Mouse (Mus musculus): ENCODE results near the gene Grik5. TPM values are rescaled to one million over a fixed set of nuclear protein-coding genes. Genes with fewer than 3 reads are reported as not detected.

Grik5 gene
- polyA plus RNA-seq (2015; fragmentation: Nextera tagmentation; extraction: Ambion mirVana): 14.0 and 19.4 TPM in 2 replicates

GRCm38 (mm10) chr7:25071979-25072715 is at the start of gene Grik5, which contains the start of gene Zfp574:
Gene Grik5 (minus strand): TSS chr7:25072346.
Gene Zfp574 (plus strand): TSS chr7:25072567.
- H3K4me1 ChIP-seq (replicated peaks): peaks cover 69% of the 10 kb centered on the region
- no peaks in the 10 kb centered on the region for H3K27me3 ChIP-seq
- H3K9me3 ChIP-seq: no peaks in the 10 kb centered on the region
- H3K4me3 ChIP-seq (replicated peaks): peak within 1 kb of the TSS; percentile 69
- peak within 1 kb of the TSS; percentile 96 for H3K9ac ChIP-seq (replicated peaks)
- H3K36me3 ChIP-seq: peaks cover 14% of the 10 kb centered on the region
- H3K4me2 ChIP-seq (replicated peaks): peak within 1 kb of the TSS; percentile 77
- WGBS: 2% methylated on average over 27 of the region's 28 CpGs
- peak within 1 kb of the TSS; percentile 96 for H3K27ac ChIP-seq
- no peak for ATAC-seq

GRCm38 (mm10) chr7:25121240-25121786 is 49.2 kb upstream of the Grik5 start:
- H3K27me3 ChIP-seq: 0 out of 2 replicates have a peak, but pooled peaks cover under 1% of the 10 kb centered on the region
- H3K4me3 ChIP-seq (replicated peaks): no peak overlapping the region
- H3K36me3 ChIP-seq: no peaks in the 10 kb centered on the region
- H3K4me2 ChIP-seq (replicated peaks): no peak overlapping the region
- no peak overlapping the region for H3K27ac ChIP-seq
- H3K9ac ChIP-seq (replicated peaks): no peak overlapping the region
- no peak for ATAC-seq
- no peaks in the 10 kb centered on the region for H3K9me3 ChIP-seq
- 80% methylated on average over 13 of the region's 13 CpGs for WGBS
- H3K4me1 ChIP-seq (replicated peaks): no peaks in the 10 kb centered on the region; the same call in 1 of the 2 replicates

GRCm38 (mm10) chr7:25120061-25120834 is 48.1 kb upstream of the Grik5 start:
- H3K4me1 ChIP-seq (replicated peaks): no peaks in the 10 kb centered on the region; the same call in 1 of the 2 replicates
- ATAC-seq: no peak

GRCm38 (mm10) chr7:25112956-25113603 is 40.9 kb upstream of the Grik5 start:
- Histone ChIP-seq H3K4me2 (replicated peaks) (no peak overlapping the region), H3K27ac (no peak overlapping the region), H3K9me3 (no peaks in the 10 kb centered on the region), H3K4me3 (replicated peaks) (no peak overlapping the region), H3K9ac (replicated peaks) (no peak overlapping the region), H3K4me1 (replicated peaks) (no peaks in the 10 kb centered on the region), H3K27me3 (0 out of 2 replicates have a peak, but pooled peaks cover 4% of the 10 kb centered on the region), H3K36me3 (peaks cover 29% of the 10 kb centered on the region)
- 88% methylated on average over 16 of the region's 16 CpGs for WGBS
- ATAC-seq: no peak

More at GRCm38 (mm10) chr7:25120061-25120834, 48.1 kb upstream of the Grik5 start:
- H3K27me3 ChIP-seq: 0 out of 2 replicates have a peak, but pooled peaks cover 4% of the 10 kb centered on the region
- peaks cover 3% of the 10 kb centered on the region for H3K36me3 ChIP-seq
- H3K4me2 ChIP-seq (replicated peaks): no peak overlapping the region
- no peak overlapping the region for H3K27ac ChIP-seq
- H3K9ac ChIP-seq (replicated peaks): no peak overlapping the region
- no peaks in the 10 kb centered on the region for H3K9me3 ChIP-seq
- H3K4me3 ChIP-seq (replicated peaks): no peak overlapping the region
- 73% methylated on average over 13 of the region's 25 CpGs for WGBS

- ATAC-seq: no peak
These were observed 40.2 kb upstream of the Grik5 start for GRCm38 (mm10) chr7:25112178-25112955.

GRCm38 (mm10) chr7:25110336-25110735 is 38.2 kb upstream of the Grik5 start:
- no peak for ATAC-seq
- Histone ChIP-seq H3K4me2 (replicated peaks) (no peak overlapping the region), H3K36me3 (peaks cover 27% of the 10 kb centered on the region)

More at GRCm38 (mm10) chr7:25112178-25112955, 40.2 kb upstream of the Grik5 start:
- peaks cover 29% of the 10 kb centered on the region for H3K36me3 ChIP-seq
- 0 out of 2 replicates have a peak, but pooled peaks cover 4% of the 10 kb centered on the region for H3K27me3 ChIP-seq
- H3K27ac ChIP-seq: no peak overlapping the region
- H3K9me3 ChIP-seq: no peaks in the 10 kb centered on the region
- no peak overlapping the region for H3K4me3 ChIP-seq (replicated peaks)
- no peak overlapping the region for H3K4me2 ChIP-seq (replicated peaks)
- peaks cover 4% of the 10 kb centered on the region; the same call in 1 of the 2 replicates for H3K4me1 ChIP-seq (replicated peaks)
- H3K9ac ChIP-seq (replicated peaks): no peak overlapping the region
- 90% methylated on average over 17 of the region's 17 CpGs for WGBS

GRCm38 (mm10) chr7:25109355-25109754 is 37.2 kb upstream of the Grik5 start:
- Histone ChIP-seq H3K9me3 (no peaks in the 10 kb centered on the region), H3K36me3 (peaks cover 18% of the 10 kb centered on the region), H3K27ac (no peak overlapping the region), H3K27me3 (no peaks in the 10 kb centered on the region), H3K9ac (replicated peaks) (no peak overlapping the region), H3K4me1 (replicated peaks) (peaks cover 14% of the 10 kb centered on the region; the same call in 1 of the 2 replicates), H3K4me2 (replicated peaks) (no peak overlapping the region), H3K4me3 (replicated peaks) (no peak overlapping the region)
- no peak for ATAC-seq
- WGBS: 82% methylated on average over 12 of the region's 12 CpGs

More at GRCm38 (mm10) chr7:25110336-25110735, 38.2 kb upstream of the Grik5 start:
- no peak overlapping the region for H3K9ac ChIP-seq (replicated peaks)
- H3K4me3 ChIP-seq (replicated peaks): no peak overlapping the region
- no peaks in the 10 kb centered on the region for H3K9me3 ChIP-seq
- H3K27me3 ChIP-seq: no peaks in the 10 kb centered on the region
- 90% methylated on average over 9 of the region's 9 CpGs for WGBS
- no peak overlapping the region for H3K27ac ChIP-seq
- peaks cover 14% of the 10 kb centered on the region; the same call in 1 of the 2 replicates for H3K4me1 ChIP-seq (replicated peaks)

GRCm38 (mm10) chr7:25106790-25107502 is 34.8 kb upstream of the Grik5 start:
- no peaks in the 10 kb centered on the region for H3K9me3 ChIP-seq
- H3K4me3 ChIP-seq (replicated peaks): no peak overlapping the region
- peaks cover 2% of the 10 kb centered on the region; the same call in 1 of the 2 replicates for H3K36me3 ChIP-seq
- H3K4me1 ChIP-seq (replicated peaks): peaks cover 14% of the 10 kb centered on the region; the same call in 1 of the 2 replicates
- 0 out of 2 replicates have a peak, but pooled peaks have one; percentile 10 for ATAC-seq
- no peak overlapping the region for H3K27ac ChIP-seq
- H3K4me2 ChIP-seq (replicated peaks): no peak overlapping the region
- no peak overlapping the region for H3K9ac ChIP-seq (replicated peaks)
- 52% methylated on average over 17 of the region's 17 CpGs for WGBS
- no peaks in the 10 kb centered on the region for H3K27me3 ChIP-seq

GRCm38 (mm10) chr7:25105411-25106160 is 33.4 kb upstream of the Grik5 start:
- Histone ChIP-seq H3K4me2 (replicated peaks) (no peak overlapping the region), H3K9ac (replicated peaks) (0 out of 2 replicates have a peak overlapping the region, but pooled peaks have one; percentile 7), H3K4me1 (replicated peaks) (peaks cover 14% of the 10 kb centered on the region; the same call in 1 of the 2 replicates), H3K36me3 (no peaks in the 10 kb centered on the region; the same call in 1 of the 2 replicates), H3K4me3 (replicated peaks) (no peak overlapping the region), H3K9me3 (no peaks in the 10 kb centered on the region), H3K27ac (peak overlapping the region; percentile 67), H3K27me3 (no peaks in the 10 kb centered on the region)
- ATAC-seq: peak; percentile 59
- 16% methylated on average over 17 of the region's 17 CpGs for WGBS

GRCm38 (mm10) chr7:25099581-25099980 is 27.4 kb upstream of the Grik5 start:
- no peak overlapping the region for H3K27ac ChIP-seq
- no peak overlapping the region for H3K4me2 ChIP-seq (replicated peaks)
- 0 out of 2 replicates have a peak, but pooled peaks have one; percentile 53 for ATAC-seq
- 54% methylated on average over 4 of the region's 4 CpGs for WGBS
- H3K9ac ChIP-seq (replicated peaks): no peak overlapping the region
- H3K36me3 ChIP-seq: peaks cover 42% of the 10 kb centered on the region
- no peak overlapping the region for H3K4me3 ChIP-seq (replicated peaks)
- no peaks in the 10 kb centered on the region for H3K27me3 ChIP-seq
- no peaks in the 10 kb centered on the region for H3K9me3 ChIP-seq
- no peaks in the 10 kb centered on the region for H3K4me1 ChIP-seq (replicated peaks)

Data from midbrain, embryonic 13.5 days (tissue).